Mouse (Mus musculus) lung, adult 18-20 months (tissue): ENCODE measurements around the gene Slc35b2.
A peak's percentile ranks its signal among the peaks of the same experiment; 100 is the strongest.

ENCODE experiments used
- DNase-seq, 2 experiments: peaks; one replicate each; pipeline ENCODE4 v3.0.0; 2022; ENCODE audit warnings: mixed read lengths in 2 of 2

Gene Slc35b2

DNA sequence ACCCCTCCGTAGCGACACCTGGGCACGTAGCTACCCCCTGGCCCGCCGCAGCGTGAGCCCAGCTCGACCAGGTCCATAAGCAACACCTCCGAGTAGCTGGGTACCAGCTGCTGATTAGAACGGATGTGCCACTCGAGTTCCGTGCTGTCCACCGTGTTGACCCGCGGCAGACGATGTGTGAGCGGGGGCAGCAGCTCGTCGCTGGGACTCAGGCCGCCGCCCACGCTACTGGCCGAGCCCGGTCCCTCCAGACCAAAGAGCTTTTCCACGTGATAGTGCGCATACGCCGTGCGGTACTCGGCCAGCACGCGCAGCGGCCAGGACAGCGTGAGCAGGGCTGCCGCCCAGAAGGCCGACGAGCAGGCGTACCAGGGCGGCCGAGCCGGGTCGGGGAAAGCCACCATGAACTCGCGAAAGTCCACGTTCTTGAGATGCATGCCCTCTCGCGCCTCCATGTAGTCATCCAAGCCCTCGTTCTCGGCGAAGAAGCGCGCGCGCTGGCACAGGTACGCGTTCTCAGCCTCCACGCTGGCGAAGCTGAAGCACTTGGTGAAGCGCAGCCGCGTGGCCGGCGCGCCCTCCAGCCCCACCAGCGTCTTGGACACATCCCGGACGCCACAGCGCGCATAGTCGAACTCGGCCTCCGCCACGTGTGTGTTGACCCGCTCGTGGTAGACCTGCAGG lies 18.3 kb upstream of the Slc35b2 start:
- DNase-seq, result no peak

DNA sequence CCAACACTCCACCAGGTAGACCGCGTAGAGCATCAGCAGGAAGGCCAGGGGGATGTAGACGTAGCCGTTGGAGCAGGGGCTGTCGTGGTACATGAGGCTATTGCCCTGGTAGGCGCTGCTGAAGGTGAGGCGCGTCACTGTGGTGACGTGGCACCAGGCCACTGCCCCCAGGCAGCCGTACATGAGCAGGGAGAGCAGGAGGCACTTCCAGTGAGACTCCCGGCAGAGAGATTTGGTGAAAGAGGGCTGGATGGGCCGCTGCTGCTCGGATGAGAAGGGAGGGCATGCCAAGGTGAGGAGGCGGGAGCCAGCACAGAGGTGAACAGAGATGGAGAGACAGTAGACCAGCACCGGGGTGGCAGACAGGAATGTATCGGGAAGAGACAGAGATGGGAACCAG lies 16.7 kb upstream of the Slc35b2 start:
- DNase-seq, result no peak

DNA sequence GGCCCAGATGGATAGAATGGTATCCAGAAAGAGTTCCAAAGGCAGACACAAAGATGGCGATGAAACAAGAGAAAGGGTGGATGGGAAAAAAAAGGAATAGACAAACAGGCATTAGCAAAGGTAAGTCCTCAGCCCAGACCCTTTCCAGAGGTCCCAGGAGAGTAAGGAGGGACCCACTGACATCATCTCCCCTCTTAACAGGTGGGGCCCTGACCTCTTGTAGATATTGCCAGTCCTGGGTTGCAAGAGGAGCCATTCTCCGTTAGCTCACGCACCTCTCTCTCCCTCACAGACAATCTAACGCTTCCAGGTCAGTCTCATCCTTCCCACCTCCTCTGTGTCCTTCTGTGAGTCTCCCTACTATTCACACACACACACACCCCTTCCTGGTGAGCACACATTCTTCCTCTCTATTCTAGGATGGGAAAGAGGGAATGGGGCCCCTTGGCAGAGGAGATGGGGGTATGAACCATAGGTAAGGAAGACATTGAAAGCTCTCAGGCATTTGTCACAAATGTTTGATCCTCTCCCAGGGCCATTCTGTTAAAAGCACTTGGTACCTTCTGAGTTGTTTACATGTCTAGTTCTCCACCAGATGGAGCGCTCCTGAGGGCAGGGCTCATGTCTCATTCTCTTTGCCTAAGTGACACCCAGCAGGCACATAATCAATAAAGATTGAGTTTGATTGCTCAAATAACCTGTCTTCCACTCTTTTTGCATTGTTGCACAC lies 16.0 kb upstream of the Slc35b2 start:
- no peak for DNase-seq

DNA sequence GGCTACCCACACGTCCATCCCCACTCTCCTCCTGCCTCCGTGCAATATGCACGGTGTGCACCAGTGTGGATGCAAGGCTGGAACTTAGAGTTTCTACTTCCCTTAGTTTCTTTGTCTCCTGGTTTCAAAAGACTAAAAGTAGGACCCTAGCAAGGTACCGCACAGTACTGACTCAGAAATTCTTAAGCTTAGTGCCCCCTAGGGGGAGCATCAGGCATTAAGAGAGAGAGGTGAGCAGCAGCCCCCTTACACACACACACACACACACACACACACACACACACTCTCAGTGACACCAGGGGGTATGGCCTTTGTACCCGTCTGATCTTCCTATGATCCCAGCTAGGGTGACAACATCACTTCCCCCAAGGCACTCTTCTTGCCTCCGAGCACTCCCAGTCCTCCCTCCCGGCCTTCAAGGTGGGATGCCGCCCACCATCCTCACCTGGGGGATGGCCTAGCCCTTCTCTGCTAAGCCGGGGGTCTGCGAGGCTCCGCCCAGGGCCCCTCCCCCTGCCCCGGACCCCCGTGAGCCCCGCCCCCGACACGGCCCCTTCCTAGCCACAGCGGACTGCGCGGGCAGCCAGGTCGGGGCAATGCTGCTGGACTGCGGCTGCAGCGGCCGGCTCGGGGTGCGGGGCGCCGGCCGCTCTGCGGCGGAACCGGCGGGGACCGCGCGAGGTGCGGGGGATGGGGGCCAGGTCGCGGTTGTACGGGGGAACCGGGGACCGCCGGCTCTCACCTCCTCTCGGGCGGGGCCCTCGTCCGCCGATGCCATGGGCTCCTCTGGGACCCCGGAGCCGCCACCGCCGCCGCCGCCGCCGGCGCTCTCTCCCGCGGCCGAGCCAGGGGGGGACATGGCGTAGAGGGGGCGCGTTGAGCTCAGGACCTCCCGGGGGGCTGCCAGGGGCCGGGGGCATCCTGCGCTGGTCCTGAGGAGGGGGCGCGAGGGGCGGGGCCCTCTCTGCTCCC lies 14.8 kb upstream of the Slc35b2 start:
- no peak for DNase-seq

DNA sequence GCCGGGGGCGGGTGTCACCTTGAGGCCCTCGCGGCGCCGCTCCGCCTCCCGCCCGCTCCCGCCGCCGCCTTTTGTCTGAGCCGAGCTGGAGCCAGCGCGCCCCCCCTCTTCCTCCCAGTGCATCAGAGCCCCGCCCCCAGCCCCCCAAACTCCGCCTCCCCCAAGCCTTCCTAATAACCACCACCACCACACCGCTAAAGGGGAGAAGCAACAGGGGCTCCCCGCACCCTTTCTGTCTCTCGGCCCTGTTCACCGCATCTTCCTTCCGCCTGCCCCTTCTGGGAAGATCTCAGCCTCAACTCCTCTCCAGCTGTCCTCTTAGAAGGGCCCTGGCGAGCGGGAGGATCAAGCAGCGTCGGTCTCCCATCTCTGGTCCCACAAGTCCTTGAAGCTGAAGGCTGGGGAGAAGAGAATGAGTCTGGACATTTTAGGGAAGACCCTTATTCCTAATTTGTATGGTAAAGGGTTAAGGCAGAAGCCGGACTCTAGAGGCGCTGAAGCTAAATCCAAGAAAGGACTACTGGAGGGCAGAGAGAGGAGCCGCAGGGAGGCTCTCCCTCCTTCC lies 14.0 kb upstream of the Slc35b2 start, which contains the start of gene Tmem151b:
Gene Tmem151b (minus strand): TSS at position 61 of the 565 bp plus-strand sequence.
- DNase-seq, result no peak

DNA sequence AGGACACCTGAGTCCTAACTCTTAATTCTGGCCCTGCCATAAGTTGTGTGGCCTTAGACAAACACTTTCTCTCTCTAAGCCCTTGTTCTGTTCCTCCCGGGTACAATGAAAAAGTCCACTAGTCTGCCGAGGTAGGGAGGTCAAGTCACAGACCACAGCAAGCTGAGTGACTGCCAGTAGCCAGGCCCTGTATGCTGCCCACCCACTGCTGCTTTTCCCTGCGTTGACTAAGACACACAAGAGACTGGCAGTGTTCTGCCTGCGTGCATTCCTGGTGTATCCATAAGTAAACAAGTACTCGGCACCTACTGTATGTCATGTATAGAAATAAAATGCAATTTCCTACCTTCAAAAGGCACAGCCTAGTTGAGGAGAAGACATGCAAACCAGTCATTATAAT lies 13.4 kb upstream of the Slc35b2 start:
- DNase-seq, result no peak

DNA sequence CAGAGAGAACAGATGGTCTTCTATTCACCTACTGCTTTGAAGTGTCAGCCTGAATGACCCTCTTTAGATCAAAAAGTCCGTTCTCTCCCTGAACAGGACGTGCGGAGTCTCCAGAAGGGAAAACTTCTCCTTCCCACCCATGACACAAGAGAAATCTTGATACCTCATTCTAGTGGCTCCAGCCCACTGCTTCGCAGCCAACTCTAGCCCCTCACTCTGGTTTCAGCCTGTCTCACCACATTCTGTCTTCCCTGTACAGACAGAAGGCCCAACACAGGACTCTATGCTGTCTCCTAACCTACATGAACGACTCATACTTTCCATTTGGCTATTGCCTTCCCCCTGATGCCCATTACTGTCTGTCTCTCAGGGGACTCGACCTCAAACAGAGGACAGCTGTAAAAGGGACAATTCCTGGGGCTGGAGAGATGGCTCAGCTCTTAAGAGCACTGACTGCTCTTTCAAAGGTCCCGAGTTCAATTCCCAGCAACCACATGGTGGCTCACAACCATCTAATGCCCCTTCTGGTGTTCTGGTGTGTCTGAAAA lies 12.4 kb upstream of the Slc35b2 start:
- DNase-seq, result no peak

DNA sequence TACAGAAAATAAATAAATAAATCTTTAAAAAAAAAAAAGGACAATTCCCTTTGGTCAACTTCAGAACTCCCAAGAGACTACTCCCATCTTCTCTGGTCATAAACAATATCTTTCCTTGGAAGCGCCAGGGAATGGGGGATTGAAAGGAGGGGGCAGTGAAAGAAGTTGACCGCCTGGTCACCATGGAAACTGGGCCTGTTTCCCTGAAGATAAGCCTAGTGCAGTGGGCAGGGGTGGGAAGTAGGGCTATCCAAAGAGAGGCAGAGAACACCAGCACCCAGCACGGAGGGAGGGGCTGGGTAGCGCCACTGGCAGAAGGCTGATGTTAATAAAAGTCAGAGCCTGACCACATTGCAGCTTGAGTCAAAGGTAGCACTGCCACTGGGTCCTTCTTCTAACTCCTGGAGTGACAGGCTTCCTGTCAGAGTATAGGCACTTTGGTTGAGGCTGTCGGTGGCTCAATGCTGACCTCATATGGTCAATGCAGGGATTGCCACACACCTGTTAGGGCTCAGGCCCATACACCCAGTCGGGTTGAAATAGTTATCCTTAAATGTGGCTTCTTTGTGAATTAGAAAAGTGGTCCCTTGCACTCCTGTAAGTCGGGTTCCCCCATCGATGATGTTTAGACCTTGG lies 11.7 kb upstream of the Slc35b2 start:
- peak; percentile 74 to 78 for DNase-seq

DNA sequence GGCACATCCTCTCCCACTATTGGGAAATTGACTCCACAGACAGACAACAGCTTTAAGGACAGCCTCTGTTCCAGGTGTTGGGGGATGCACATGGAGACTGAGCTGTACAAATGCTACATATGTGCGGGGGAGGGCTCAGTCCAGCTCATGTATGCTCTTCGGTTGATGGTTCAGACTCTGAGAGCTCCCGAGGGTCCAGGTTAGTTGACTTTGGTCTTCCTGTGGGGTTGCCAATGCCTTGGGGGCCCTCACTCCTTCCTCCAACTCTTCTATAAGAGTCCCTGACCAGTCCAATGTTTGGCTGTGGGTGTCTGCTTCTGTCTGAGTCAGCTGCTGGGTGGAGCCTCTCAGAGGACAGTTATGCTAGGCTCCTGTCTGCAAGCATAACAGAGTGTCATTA lies 10.6 kb upstream of the Slc35b2 start:
- no peak for DNase-seq

DNA sequence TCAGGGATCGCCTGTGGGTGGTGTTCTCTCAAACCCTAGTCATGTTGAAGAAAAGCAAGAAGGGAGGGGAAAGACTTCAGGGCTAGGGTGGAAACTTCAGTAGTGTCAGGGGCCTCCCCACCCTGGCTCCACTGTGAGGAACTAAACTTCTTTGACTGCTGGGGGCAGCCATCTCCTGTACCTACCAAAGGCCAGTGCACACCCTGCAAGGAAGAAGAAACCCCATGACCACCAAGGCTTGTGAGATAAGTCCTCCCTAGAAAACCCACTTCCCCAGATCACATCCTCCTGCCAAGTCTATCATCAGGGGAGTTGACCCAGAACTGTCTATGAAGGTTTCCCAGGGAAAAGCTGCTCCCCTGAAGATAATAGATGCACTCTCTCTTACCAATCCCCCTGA lies 9.3 kb upstream of the Slc35b2 start:
- no peak for DNase-seq

DNA sequence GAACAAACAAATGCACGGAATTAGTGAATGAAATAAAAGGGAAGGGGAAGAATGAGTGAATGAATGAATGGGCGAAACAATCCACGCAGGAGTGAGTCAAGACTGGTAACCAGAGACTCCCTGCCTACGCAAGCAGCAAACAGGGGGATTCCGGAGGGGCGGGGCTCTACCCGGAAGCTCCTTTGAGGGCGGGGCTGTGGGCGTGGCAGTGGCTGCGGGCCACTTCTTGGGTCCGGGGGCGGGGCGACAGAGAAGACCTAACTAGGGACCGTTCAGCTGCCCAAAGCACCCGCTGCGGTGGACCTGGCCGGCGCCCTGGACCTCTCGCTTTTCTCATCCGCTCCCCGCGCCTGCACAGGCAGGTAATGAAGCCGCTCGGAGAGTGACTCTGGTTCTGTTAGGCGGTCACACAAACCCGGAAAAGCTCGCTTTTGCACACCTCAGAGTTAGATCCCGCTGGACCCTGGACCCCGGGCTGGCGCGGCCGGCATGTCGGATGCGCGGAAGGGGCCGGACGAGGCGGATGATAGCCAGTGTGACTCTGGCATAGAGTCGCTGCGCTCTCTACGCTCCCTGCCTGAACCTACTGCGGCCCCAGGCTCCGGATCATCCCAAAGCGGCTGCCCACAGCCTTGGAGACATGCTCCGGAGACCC lies 8.1 kb upstream of the Slc35b2 start, which contains the start of gene Nfkbie:
Gene Nfkbie (plus strand): TSS at position 252 of the 655 bp plus-strand sequence.
- DNase-seq, result peak; percentile 96 to 97

DNA sequence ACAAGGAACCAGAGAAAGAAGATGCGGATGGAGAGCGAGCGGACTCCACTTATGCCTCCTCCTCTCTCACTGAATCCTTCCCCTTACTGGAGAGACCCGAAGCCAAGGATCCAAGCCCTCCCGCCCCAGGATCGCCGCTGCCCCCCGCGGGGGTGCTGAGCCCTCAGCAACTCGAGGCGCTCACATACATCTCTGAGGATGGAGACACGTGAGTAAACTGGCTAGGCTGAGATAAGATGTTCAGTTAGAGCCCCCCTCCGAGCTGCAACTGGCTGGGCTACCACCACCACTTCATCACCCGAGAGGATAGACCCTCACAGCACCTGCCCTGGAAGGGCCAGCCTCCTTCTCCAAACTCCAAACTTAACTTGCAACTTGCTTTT lies 7.6 kb upstream of the Slc35b2 start:
- DNase-seq, result no peak

DNA sequence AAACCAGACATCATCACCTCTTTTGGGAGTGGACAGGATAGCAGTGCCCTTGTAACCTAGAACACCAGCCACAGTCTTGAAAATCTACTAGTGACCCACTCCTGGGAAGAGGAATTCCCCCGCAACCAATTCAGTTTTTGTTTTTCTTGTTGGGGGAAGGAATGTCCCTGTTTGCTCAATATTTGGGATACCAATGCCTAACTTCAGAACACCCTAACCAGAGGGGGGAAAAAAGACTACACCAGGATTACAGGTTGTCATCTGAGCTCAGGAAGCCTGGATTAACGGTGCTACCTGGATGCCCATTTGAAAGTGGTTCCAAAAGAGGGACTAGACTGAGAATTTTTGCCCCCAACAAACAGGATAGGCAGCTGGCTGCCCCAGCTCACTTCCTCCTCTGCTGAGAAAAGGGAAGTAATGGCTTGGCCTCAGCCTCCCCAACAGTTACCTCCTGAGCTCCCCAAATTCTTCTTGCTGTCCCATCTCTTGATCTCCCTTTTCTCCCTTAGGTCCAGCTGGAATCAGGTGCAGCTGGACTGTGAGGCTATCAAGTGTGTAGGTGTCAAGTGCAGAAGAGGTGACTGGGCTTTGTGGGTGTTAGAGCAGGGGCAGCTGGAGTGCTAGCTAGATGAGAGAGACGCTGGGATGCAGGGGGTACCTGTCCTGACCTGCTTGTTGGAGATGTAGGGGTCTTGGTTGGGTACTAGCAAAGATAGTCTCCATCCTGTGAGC lies 7.0 kb upstream of the Slc35b2 start:
- no peak for DNase-seq

DNA sequence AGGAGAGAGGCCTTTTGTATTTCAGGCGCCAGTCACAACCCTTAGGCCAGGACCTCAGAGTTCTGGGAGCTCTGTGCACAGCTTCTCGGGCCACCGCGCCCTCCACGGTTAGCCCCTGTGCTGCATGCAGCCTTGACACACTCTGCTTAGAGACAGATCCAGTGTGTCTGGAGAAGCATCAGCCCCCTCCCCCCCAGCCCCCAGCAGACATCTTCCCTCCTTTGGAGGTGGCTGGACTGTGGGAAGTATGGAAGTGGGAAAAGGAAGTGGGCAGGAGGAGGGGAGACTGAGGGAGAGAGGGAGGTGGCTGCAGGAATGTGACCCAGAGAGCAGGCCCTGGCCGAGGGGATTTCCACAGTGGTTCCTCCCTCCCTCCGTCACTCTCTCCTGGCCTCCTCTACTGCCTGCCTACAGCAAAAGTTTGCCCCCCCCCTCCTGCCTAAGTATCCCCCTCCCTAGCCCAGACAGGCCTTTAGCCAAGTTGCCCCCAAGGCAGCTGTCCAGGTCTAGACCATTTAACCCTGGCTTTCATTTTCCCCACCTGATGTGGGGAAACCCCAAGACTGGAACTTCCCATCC lies 6.3 kb upstream of the Slc35b2 start:
- no peak for DNase-seq

DNA sequence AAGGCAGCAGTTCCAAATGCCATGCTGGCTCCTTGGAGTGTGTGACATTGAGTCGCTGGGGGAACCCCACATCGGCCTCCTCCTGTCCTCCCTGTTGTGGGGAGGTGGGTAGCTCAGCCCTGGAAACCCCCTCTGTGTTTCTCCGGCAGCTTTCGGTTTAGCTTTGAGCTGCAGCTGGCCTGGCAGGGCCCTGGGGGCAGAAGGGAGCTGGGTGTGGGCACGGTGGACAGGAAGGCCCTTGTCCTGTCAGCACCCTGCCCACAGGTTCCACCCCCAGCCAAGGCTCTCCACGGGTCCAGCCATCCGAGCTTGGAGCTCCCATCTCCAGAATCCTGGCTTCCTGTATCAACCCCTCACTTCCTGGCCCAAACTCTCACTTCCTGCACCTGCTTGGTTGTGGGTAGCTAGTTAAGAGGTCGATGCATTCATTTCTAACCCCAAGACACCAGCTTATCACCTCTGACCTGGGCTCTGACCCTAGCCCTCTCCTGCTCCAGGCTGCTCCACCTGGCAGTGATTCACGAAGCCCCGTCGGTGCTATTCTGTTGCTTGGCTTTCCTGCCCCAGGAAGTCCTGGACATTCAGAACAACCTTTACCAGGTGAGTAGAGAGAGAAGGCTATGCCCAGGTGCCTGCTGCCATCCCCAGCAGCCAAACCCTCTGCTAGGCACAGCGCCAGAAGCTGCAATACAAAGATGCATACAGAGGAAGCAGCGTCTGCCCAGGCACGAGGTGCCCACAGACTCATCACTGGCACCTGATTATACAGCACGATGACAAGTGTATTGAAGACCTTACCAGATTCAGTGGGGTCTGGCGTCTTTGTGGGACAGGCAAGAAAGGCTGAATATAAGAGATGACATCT lies 5.4 kb upstream of the Slc35b2 start:
- DNase-seq, result no peak

DNA sequence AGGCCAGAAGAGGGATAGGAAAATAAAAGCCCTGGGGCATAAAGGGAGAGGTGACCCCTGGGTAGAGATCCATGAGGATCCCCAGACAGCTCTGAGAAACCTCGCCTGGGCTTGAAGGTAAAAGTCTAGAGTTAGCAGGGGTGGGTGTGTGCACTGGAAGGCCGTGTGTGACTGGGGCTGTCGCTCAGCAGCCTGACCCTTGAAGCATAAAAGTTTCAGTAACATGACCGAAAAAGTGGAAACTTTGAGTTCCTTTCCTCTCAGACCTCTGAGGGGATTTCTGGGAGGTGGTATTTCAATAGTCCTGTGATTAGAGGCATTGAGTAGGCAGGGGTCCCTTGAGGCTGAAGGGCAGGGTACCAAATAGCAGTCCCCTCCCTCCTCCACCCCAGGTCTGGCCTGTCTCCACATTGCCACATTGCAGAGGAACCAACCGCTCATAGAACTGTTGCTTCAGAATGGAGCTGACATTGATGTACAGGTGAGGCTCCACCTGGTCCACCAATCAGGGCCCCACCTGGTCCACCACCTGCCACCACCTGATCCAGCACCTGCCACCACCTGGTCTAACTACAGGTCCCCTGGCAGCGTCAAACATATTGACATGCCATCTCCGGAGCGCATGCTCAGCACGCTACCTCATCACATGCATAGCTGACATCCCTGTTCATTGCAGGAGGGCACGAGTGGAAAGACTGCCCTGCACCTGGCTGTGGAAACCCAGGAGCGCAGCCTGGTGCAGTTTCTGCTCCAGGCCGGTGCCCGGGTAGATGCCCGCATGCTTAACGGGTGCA lies 3.7 kb upstream of the Slc35b2 start:
- DNase-seq, result no peak

DNA sequence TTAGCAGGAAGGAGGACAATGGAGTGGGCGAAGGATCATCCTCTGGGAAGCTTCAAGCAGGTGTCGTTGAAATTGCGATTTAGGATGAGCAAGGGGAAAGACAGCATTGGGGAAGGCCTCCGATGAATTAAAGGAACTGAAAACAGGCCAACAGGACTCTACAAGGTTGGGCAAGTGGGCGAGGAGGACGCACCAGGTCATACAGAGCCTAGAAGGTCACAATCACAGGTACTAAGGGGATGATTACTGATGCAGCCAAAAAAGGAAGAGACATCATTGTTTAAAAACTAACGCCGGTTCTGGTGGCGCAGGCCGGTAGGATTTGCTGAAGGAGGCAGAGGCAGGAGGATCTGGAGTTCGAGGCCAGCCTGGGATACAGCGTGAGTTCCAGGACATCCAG lies 458 bp upstream of the Slc35b2 start:
- no peak for DNase-seq

DNA sequence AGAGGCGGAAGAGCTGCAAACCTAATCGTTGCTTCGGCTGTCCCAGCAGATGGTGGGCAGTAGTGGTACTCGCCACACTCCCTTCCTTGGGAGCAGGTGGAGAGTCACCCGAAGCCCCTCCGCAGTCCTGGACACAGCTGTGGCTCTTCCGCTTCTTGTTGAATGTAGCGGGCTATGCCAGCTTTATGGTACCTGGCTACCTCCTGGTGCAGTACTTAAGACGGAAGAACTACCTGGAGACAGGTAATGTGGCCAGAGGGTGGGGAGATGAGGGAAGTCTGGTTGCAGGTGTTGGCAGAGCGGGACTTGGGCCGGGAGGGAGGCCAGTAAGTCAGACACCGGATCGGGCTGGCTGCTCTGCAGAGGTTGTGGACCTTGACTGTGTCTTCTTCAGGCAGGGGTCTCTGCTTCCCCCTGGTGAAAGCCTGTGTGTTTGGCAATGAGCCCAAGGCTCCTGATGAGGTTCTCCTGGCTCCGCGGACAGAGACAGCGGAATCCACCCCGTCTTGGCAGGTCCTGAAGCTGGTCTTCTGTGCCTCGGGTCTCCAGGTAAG lies 934 bp downstream of the Slc35b2 start:
- DNase-seq, result no peak
